Mouse (Mus musculus) cerebellum, postnatal 14 days (tissue): ENCODE data around the gene Cck.
"Not testable (repeated sequence)": the region's sequence is repeated elsewhere in the genome, so short reads cannot be mapped to it uniquely, and the experiment has no call there.

ENCODE experiments used
- DNase-seq, 2 experiments: peaks; one replicate each; pipeline ENCODE4 v3.0.0; 2021; ENCODE audit warnings: mixed read lengths in 2 of 2

Gene Cck

GRCm38 (mm10) chr9:121459950-121460349 is 35.5 kb downstream of the Cck start:
- DNase-seq, result no peak

- DNase-seq, result peak; percentile 78 to 84
Observed at GRCm38 (mm10) chr9:121458466-121458865, 37.0 kb downstream of the Cck start.

GRCm38 (mm10) chr9:121456739-121457515 is 38.6 kb downstream of the Cck start:
- no peak for DNase-seq

GRCm38 (mm10) chr9:121454891-121455290 is 40.6 kb downstream of the Cck start:
- DNase-seq, result no peak

- not testable (repeated sequence) for DNase-seq
Observed at GRCm38 (mm10) chr9:121452342-121452942, 43.1 kb downstream of the Cck start.

- DNase-seq, result peak; percentile 75 to 76
Observed at GRCm38 (mm10) chr9:121446431-121446831, 49.1 kb downstream of the Cck start.

- peak; percentile 57 to 69 for DNase-seq
Observed at GRCm38 (mm10) chr9:121445364-121445763, 50.1 kb downstream of the Cck start.

- DNase-seq, result peak; percentile 91 to 94
Observed at GRCm38 (mm10) chr9:121444367-121444707, 51.2 kb downstream of the Cck start.

- DNase-seq, result peak; percentile 65 to 75
Observed at GRCm38 (mm10) chr9:121443696-121444366, 51.7 kb downstream of the Cck start.

GRCm38 (mm10) chr9:121442145-121442544 is 53.3 kb downstream of the Cck start:
- peak; percentile 69 to 79 for DNase-seq
